Mouse (Mus musculus) embryo, embryonic 10.5 days (tissue): Measurements from ENCODE around the gene Acad8.

Source experiments
- DNase-seq: peaks from one replicate; pipeline ENCODE4 v3.0.0-alpha.2; 2015; ENCODE audit warnings: low spot score

Acad8 gene

DNA sequence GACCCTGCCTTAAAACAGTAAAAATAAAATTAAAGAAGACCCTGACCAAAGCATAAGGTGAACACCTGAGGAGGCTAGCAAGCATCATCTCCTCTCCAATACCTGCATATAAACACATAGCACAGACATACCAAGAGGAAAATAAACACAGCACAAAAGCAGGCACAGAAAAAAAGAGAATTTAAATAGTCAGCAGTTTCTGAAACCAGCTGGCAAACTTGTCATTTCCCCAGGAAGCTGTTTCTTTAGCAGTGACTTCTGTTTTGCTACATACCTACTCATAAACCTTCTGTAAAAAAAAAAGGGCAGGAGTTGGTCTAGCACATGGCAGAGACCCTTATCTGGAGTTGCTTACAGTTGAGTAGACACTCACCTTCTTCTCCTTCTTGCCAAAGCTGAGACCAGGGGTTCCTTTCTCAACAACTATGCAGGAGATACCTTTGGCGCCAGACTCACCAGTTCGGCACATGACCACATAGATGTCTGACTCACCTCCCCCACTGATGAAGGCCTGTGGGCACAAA, 14.2 kb downstream of the Acad8 start:
- no peak for DNase-seq

DNA sequence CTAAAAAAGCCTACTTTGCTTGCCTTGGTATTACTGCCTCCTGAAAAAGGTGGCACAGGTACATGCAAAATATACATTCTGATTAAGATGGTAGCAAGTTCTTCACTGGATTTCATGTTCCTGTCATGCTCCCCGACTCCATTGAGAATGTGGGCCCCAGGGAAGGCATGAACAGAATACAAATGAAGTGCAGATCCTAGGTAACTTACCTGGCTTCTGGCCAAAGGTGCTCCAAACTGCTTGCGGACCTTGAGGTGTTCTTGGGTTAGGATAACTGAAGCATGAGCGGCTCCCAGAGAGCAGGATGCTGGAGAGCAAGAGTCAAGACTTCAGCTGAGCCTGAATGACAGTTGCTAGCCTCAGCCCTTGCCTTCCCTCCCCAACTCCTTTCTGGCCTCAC, 20.6 kb downstream of the Acad8 start:
- no peak for DNase-seq

DNA sequence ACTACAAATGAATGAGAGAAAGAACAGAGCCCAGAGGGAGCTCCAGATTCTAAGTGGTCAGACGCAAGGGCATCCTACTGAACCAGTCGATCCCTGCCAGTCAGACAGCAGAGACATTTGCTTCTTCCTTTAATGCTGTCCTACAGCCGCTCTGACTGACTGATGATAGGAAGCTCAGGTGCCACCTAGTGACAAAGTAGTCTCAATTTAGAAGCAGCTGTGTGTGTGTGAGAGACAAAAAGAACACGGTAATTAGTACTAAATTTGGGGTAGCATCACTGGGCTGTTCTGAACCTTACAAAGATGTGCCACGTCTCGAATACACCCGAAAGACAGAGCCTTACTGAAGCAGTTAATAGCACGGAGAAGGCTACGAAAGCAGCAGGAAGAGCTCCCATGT, 21.6 kb downstream of the Acad8 start:
- DNase-seq, result no peak

- DNase-seq, result no peak
Observed at GRCm38 (mm10) chr9:26947790-26948189, 51.6 kb downstream of the Acad8 start.

DNA sequence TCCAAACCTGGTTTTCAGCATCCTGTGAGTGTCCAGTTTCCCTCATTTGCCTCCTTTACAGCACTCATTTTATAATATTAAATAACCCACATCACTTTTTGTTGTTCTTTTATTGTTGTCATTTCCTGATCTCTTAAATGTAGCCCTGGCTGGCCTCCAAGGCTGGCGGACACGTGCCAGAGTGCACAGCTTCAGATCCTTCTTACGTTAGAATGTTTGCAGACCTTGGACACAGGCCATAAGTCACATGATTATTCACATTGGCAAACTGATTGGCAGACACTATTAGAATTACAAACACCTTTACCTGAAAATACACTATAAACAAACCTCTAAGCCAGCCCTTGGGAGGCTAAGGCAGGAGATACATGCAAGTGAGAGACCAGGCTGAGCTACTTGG, 75.2 kb downstream of the Acad8 start:
- no peak for DNase-seq
